Mouse (Mus musculus) heart, embryonic 13.5 days (tissue): ENCODE data around the gene Nubp2. TPM values are rescaled to one million over a fixed set of nuclear protein-coding genes. Genes with fewer than 3 reads are reported as not detected.

Experiments
- ATAC-seq: fragments of 200-750 bp; cut with Nextera tagmentation; 2 replicates; pipeline ENCODE4 v1.8.0; 2017; ENCODE audit warnings: moderate TSS enrichment; ENCODE audit not compliant: insufficient number of reproducible peaks, low FRiP score, low TSS enrichment; ENCODE audit errors: extremely low read depth
- H3K27ac ChIP-seq: fragments of 300-500 bp; sonication (generic); replicated peaks from 2 replicates; pipeline ENCODE4 v1.5.1; 2015; ENCODE audit warnings: moderate library complexity, mild to moderate bottlenecking, inconsistent platforms
- H3K27me3 ChIP-seq: fragments of 300-500 bp; sonication (generic); replicated peaks from 2 replicates; pipeline ENCODE4 v1.6.1; 2015; ENCODE audit warnings: mild to moderate bottlenecking, inconsistent platforms
- H3K36me3 ChIP-seq: fragments of 300-500 bp; sonication (generic); 2 replicates; pipeline ENCODE4 v1.6.1; 2015; ENCODE audit warnings: mild to moderate bottlenecking, inconsistent platforms
- H3K4me1 ChIP-seq: fragments of 300-500 bp; sonication (generic); 2 replicates; pipeline ENCODE4 v1.6.1; 2015; ENCODE audit warnings: inconsistent platforms
- H3K4me2 ChIP-seq: fragments of 300-500 bp; sonication (generic); 2 replicates; pipeline ENCODE4 v1.6.1; 2015; ENCODE audit warnings: inconsistent platforms, mild to moderate bottlenecking, moderate library complexity
- H3K4me3 ChIP-seq: fragments of 300-500 bp; sonication (generic); 2 replicates; pipeline ENCODE4 v1.5.1; 2015; ENCODE audit warnings: moderate library complexity, mild to moderate bottlenecking, inconsistent platforms
- H3K9ac ChIP-seq: fragments of 300-500 bp; sonication (generic); 2 replicates; pipeline ENCODE4 v1.6.1; 2015; ENCODE audit warnings: inconsistent platforms, mild to moderate bottlenecking, moderate library complexity
- H3K9me3 ChIP-seq: fragments of 300-500 bp; sonication (generic); 2 replicates; pipeline ENCODE4 v1.6.1; 2016; ENCODE audit warnings: inconsistent platforms
- WGBS: fragments of 180-500 bp; shearing (Covaris S2); methylation state at CpG from one replicate; pipeline ENCODE4 v1.1.7; 2015; ENCODE audit warnings: mixed read lengths; 5-methylcytosine and 5-hydroxymethylcytosine counted together
- polyA plus RNA-seq: library from polyadenylated mRNA; unstranded; fragments of >200 nt; fragmentation: Nextera tagmentation; extraction: Ambion mirVana; gene quantifications from 2 replicates; pipeline ENCODE4 v1.2.1, GENCODE M21; 2015

The Nubp2 gene
- polyA plus RNA-seq, 1 experiment from 2014 or later: 36.1 TPM

GRCm38 (mm10) chr17:24902124-24902523, 16.0 kb upstream of the Nubp2 start:
- Histone ChIP-seq H3K9me3 (no peaks in the 10 kb centered on the region), H3K36me3 (peaks cover 100% of the 10 kb centered on the region), H3K4me3 (no peak overlapping the region), H3K4me1 (peaks cover 19% of the 10 kb centered on the region), H3K9ac (no peak overlapping the region), H3K27ac (no peak overlapping the region), H3K4me2 (no peak overlapping the region), H3K27me3 (no peaks in the 10 kb centered on the region)
- 91% methylated on average over 5 of the region's 5 CpGs for WGBS
- ATAC-seq: no peak

DNA sequence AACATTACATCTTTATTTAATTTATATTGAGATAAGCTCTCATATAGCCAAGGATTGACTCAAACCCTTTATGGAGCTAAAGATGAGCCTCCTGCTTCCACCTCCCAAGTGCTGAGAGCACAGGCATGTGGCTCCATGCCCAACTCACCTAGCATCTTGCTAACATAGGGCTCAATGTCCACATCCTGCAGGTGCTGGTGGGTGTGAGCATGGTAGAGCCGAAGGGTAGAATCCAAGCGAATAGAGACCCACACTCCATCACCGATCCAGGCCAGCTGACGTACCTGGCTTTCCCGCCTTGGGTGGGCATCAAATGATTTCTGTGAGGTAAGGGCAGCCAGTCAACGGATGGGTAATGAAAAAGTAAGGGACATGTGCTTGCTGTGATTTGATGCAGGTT, 13.9 kb upstream of the Nubp2 start:
- H3K36me3 ChIP-seq: peaks cover 82% of the 10 kb centered on the region
- H3K9ac ChIP-seq: no peak overlapping the region
- 93% methylated on average over 6 of the region's 6 CpGs for WGBS
- no peak overlapping the region for H3K4me3 ChIP-seq
- H3K27ac ChIP-seq: no peak overlapping the region
- H3K9me3 ChIP-seq: no peaks in the 10 kb centered on the region
- H3K27me3 ChIP-seq: no peaks in the 10 kb centered on the region
- H3K4me2 ChIP-seq: no peak overlapping the region
- peaks cover 34% of the 10 kb centered on the region for H3K4me1 ChIP-seq
- ATAC-seq: no peak

- Histone ChIP-seq H3K27me3 (no peaks in the 10 kb centered on the region), H3K4me1 (peaks cover 38% of the 10 kb centered on the region), H3K9me3 (no peaks in the 10 kb centered on the region), H3K9ac (no peak overlapping the region), H3K27ac (no peak overlapping the region; the same call in 1 of the 2 replicates), H3K4me2 (no peak overlapping the region), H3K36me3 (peaks cover 74% of the 10 kb centered on the region), H3K4me3 (no peak overlapping the region)
- WGBS: 69% methylated on average over 5 of the region's 5 CpGs
- ATAC-seq: no peak
Measured at GRCm38 (mm10) chr17:24899153-24899552, 13.0 kb upstream of the Nubp2 start.

GRCm38 (mm10) chr17:24898041-24898854, 12.1 kb upstream of the Nubp2 start:
- Histone ChIP-seq H3K27ac (peak overlapping the region; percentile 13; the same call in 1 of the 2 replicates), H3K4me3 (peak overlapping the region; percentile 87; the same call in 1 of the 2 replicates), H3K36me3 (peaks cover 70% of the 10 kb centered on the region), H3K4me1 (peaks cover 46% of the 10 kb centered on the region), H3K4me2 (no peak overlapping the region), H3K9me3 (no peaks in the 10 kb centered on the region), H3K27me3 (no peaks in the 10 kb centered on the region), H3K9ac (peak overlapping the region; percentile 33)
- 75% methylated on average over 4 of the region's 4 CpGs for WGBS
- ATAC-seq: no peak

- Histone ChIP-seq H3K4me1 (peaks cover 46% of the 10 kb centered on the region), H3K4me2 (peak overlapping the region; percentile 100), H3K27ac (no peak overlapping the region), H3K4me3 (peak overlapping the region; percentile 87), H3K9ac (peak overlapping the region; percentile 30; the same call in 1 of the 2 replicates), H3K27me3 (no peaks in the 10 kb centered on the region), H3K9me3 (no peaks in the 10 kb centered on the region), H3K36me3 (peaks cover 70% of the 10 kb centered on the region)
- ATAC-seq: no peak
- WGBS: 72% methylated on average over 4 of the region's 4 CpGs
Measured at GRCm38 (mm10) chr17:24897600-24897999, 11.5 kb upstream of the Nubp2 start.

DNA sequence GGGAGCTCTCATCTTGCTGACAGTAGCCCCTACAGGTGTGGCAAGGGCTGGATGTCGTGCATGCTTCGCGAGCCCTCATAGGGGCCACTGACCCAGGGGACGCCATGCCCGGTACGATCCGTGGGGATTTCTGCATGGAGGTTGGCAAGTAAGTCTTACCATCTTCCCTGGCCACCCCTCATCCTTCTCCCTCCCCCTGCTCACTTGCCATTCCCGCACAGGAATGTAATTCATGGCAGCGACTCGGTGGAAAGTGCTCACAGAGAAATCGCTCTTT, 10.8 kb upstream of the Nubp2 start:
- Histone ChIP-seq H3K4me3 (peak overlapping the region; percentile 87), H3K27me3 (no peaks in the 10 kb centered on the region), H3K27ac (0 out of 2 replicates have a peak overlapping the region, but pooled peaks have one; percentile 86), H3K4me1 (peaks cover 46% of the 10 kb centered on the region), H3K9me3 (no peaks in the 10 kb centered on the region), H3K4me2 (peak overlapping the region; percentile 100), H3K9ac (peak overlapping the region; percentile 93), H3K36me3 (peaks cover 70% of the 10 kb centered on the region)
- ATAC-seq: no peak
- WGBS: 44% methylated on average over 11 of the region's 11 CpGs

DNA sequence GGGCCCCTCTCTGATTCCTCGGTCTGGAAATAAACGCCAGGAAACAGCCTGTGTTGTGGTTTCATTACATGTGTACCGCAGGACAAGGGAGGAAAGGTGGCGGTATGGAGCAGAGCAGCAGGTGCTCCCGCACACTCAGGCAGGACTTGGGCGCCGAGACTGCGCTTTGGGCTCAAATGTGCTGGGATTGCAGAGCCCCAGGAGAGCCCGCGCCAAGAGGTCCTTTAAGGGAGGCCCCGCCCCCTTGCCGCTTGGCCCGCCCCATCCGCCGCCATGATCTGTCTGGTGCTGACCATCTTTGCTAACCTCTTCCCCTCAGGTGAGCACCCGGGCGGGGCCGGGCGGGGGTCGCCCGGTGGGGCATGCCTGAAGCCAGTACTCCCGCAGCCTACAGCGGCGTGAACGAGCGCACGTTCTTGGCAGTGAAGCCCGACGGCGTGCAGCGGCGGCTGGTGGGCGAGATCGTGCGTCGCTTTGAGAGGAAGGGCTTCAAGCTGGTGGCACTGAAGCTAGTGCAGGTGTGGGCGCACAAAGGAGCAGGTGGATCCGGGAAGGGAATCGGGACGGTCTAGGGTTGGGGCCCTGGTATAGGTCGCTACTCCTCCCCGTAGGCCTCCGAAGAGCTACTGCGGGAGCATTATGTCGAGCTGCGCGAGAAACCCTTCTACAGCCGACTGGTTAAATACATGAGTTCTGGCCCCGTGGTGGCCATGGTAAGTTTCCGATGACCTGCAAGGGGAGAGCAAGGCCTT, 10.3 kb upstream of the Nubp2 start, which contains the start of gene Nme3:
Gene Nme3 (plus strand): TSS at position 260 of the 752 bp plus-strand sequence.
- Histone ChIP-seq H3K4me2 (peak within 1 kb of the TSS; percentile 100), H3K9me3 (no peaks in the 10 kb centered on the region), H3K9ac (peak within 1 kb of the TSS; percentile 93), H3K27me3 (no peaks in the 10 kb centered on the region), H3K27ac (peak within 1 kb of the TSS; percentile 86), H3K4me3 (peak within 1 kb of the TSS; percentile 87), H3K36me3 (peaks cover 70% of the 10 kb centered on the region), H3K4me1 (peaks cover 46% of the 10 kb centered on the region)
- peak; percentile 51 for ATAC-seq
- 2% methylated on average over 50 of the region's 50 CpGs for WGBS

DNA sequence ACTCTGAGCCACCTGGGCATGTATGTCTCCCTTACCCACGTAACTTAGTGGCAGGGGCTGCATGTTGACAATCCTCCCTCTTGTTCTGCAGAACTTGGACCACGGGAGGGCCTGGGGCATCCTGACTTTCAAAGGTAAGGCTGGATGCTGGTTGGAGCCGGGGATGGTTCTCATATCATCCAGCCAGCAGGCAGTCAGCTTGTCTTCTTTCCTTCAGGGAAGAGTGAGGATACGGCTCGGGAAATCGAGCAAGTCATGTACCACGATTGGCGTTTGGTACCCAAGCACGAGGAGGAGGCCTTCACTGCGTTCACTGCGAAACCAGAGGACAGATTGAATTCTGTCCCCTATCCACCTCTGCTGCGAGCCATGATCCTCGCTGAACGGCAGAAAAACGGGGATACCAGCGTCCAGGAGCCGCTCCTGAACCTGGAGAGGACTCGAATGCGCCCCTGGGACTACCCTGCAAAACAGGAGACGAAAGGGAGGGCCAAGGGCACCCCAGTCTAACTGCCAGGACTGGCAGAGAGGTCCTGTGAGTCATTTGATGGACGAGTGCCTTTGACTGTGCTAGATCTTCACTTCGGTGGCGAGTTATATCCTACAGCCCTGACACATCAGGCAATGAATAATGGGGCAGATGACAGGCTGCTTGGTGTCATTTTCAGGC, 9.6 kb upstream of the Nubp2 start:
- Histone ChIP-seq H3K27ac (peak overlapping the region; percentile 86), H3K36me3 (peaks cover 70% of the 10 kb centered on the region), H3K4me3 (peak overlapping the region; percentile 87), H3K27me3 (no peaks in the 10 kb centered on the region), H3K4me1 (peaks cover 46% of the 10 kb centered on the region), H3K9me3 (no peaks in the 10 kb centered on the region), H3K4me2 (peak overlapping the region; percentile 100), H3K9ac (peak overlapping the region; percentile 93)
- no peak for ATAC-seq
- WGBS: 9% methylated on average over 23 of the region's 23 CpGs

- Histone ChIP-seq H3K4me3 (peak within 1 kb of the TSS; percentile 87), H3K9ac (peak within 1 kb of the TSS; percentile 93), H3K4me2 (peak within 1 kb of the TSS; percentile 100), H3K9me3 (no peaks in the 10 kb centered on the region), H3K27ac (peak within 1 kb of the TSS; percentile 86), H3K4me1 (peaks cover 46% of the 10 kb centered on the region), H3K27me3 (no peaks in the 10 kb centered on the region), H3K36me3 (peaks cover 70% of the 10 kb centered on the region)
- WGBS: under 1% methylated on average over 62 of the region's 62 CpGs
- ATAC-seq: 0 out of 2 replicates have a peak, but pooled peaks have one; percentile 15
Measured at GRCm38 (mm10) chr17:24894995-24895547, 8.9 kb upstream of the Nubp2 start, which contains the start of the genes Eme2 and Mrps34. Eme2 (minus strand) TSS chr17:24895087. Mrps34 (plus strand) TSS chr17:24895116.

- Histone ChIP-seq H3K36me3 (peaks cover 70% of the 10 kb centered on the region), H3K27ac (peak overlapping the region; percentile 86), H3K4me2 (peak overlapping the region; percentile 100), H3K4me3 (peak overlapping the region; percentile 87), H3K4me1 (peaks cover 44% of the 10 kb centered on the region), H3K27me3 (no peaks in the 10 kb centered on the region), H3K9me3 (no peaks in the 10 kb centered on the region), H3K9ac (peak overlapping the region; percentile 93)
- 9% methylated on average over 31 of the region's 31 CpGs for WGBS
- ATAC-seq: no peak
Measured at GRCm38 (mm10) chr17:24894061-24894994, 8.2 kb upstream of the Nubp2 start.
